Mouse (Mus musculus): ENCODE measurements around the gene Smok2a. TPM values are rescaled to one million over a fixed set of nuclear protein-coding genes. Genes with fewer than 3 reads are reported as not detected.
"Not testable (repeated sequence)": the region's sequence is repeated elsewhere in the genome, so short reads cannot be mapped to it uniquely, and the experiment has no call there.

Smok2a gene
- polyA plus RNA-seq, 1 experiment from 2014 or later: not detected

DNA sequence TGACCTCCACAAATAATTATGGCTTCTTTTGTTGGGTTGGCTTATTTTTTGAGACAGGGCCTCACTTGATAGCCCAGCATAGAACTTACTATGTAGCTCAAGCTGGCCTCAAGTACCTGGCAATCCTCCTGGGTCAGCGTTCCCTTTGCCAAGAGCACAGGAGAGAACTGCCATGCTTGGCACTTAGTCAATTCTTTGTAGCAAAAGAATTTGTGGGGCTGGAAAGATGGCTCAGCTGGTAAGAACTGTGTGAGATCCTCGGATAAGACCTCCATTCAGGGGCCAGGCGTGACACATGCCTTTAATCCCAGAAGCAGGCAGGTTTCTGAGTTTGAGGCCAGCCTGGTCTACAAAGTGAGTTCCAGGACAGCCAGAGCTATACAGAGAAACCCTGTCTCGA, 24.5 kb upstream of the Smok2a start:
- H3K9ac ChIP-seq; H3K27ac ChIP-seq; H3K27me3 ChIP-seq (replicated peaks); H3K4me3 ChIP-seq (replicated peaks); H3K9me3 ChIP-seq; H3K36me3 ChIP-seq; H3K4me2 ChIP-seq; ATAC-seq (ENCODE audit: insufficient read depth, low FRiP score, low read depth); H3K4me1 ChIP-seq: not testable (repeated sequence)
- 62% methylated on average over 4 of the region's 4 CpGs for WGBS

DNA sequence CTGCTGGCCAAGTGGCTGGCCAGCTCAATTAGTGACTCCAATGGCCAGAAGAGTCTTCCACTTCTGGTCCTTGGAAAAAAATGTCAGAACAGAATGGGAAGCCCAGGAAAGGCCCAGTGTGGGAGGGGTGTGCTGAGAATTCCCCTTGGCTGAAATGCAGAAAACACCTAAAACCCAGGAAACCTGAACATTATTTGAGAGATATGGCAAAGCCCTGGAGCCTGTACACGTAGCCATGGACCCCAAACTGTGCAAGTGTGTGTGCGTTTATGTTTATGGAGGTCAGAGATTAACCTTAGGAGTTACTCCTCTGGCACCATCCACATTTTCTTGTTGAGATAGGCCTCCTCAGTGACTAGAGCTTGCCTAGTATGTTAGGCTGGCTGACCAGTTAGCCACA, 22.2 kb upstream of the Smok2a start:
- not testable (repeated sequence) for ATAC-seq (ENCODE audit: insufficient read depth, low FRiP score, low read depth); H3K4me1 ChIP-seq; H3K9me3 ChIP-seq; H3K4me2 ChIP-seq; H3K27me3 ChIP-seq (replicated peaks); H3K4me3 ChIP-seq (replicated peaks); H3K27ac ChIP-seq; H3K9ac ChIP-seq; H3K36me3 ChIP-seq
- WGBS: 88% methylated on average over 2 of the region's 2 CpGs

DNA sequence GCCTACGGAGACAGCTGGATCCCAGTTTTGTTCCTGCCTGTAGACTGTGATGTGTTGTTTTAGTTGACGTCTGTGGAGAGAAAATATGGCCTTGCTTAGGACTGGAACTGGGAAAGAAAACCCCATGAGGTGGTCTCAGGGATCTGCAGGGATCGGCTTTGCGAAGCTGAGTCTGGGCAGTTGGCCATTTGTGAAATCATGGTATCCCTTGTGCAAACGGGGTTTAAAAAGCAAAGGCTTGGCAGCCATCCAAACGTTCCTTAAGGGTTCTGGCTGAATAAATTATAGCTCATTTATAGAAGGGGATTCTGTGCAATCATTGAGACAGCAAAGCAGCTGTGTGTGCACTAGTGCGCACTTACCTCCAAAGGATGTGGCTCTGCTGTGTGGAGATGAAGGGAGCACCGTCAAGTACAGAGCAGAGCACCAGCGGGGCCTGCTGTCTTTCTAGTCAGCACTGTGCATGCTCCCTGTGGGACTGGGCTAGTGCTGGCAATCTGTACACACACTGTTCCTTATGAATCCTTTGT, 21.0 kb upstream of the Smok2a start:
- not testable (repeated sequence) for H3K27me3 ChIP-seq (replicated peaks); H3K9ac ChIP-seq; H3K4me3 ChIP-seq (replicated peaks); H3K4me2 ChIP-seq; H3K4me1 ChIP-seq; H3K9me3 ChIP-seq; H3K27ac ChIP-seq; H3K36me3 ChIP-seq
- 65% methylated on average over 8 of the region's 9 CpGs for WGBS
- peak; percentile 21; the same call in 1 of the 2 replicates for ATAC-seq (ENCODE audit: insufficient read depth, low FRiP score, low read depth)

DNA sequence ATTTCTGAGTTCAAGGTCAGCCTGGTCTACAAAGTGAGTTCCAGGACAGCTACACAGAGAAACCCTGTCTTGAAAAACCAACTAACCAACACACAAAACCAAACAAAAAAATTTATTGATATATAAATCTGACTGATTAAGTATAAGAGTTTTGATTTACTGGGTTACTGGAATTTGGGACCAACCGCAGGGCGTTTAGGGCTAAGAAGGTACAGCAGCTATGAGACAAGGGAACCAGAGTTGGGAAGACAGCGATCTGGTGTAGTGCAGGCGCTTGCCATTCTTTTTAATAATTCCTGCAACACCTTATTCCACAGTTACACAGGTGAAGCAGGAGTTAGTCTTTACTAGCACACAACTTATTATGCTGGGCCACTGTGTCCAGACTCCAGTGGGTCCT, 19.4 kb upstream of the Smok2a start:
- not testable (repeated sequence) for H3K27ac ChIP-seq; H3K9me3 ChIP-seq; H3K4me3 ChIP-seq (replicated peaks); H3K4me2 ChIP-seq; H3K27me3 ChIP-seq (replicated peaks); H3K36me3 ChIP-seq; H3K4me1 ChIP-seq; ATAC-seq (ENCODE audit: insufficient read depth, low FRiP score, low read depth); H3K9ac ChIP-seq
- WGBS: 83% methylated on average over 4 of the region's 4 CpGs

DNA sequence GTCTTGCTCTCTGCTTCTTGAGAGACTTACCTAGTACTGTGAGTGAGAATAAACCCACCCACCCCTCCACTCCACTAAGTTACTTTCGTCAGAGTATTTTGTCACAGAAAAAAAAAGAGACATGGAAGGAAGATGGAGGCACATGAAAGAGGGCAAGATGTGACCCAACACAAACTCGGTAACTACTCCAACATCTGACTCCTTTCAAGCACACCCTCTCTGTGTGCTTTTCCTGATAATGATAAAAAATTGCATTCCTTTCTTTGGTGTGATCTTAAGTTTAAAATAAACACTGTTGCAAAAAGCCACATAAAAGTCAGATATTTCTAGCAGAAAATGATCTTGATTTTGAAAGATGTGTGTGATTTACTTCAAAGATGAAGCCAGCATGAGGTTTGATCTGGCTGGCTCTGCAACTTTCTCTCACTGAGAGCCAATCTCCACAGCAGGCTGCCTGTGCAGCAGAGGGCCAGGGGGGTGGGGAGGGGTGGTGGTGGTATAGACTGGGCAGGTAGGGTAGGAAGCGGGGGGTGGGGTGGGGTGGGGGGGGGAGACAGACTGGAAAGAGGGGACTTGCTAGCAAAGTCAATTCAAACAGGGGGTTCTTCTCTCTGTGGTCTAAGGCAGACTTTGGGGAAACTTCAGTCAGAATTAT, 18.4 kb upstream of the Smok2a start:
- H3K4me1 ChIP-seq; H3K4me2 ChIP-seq; H3K4me3 ChIP-seq (replicated peaks); H3K27me3 ChIP-seq (replicated peaks); H3K27ac ChIP-seq; ATAC-seq (ENCODE audit: insufficient read depth, low FRiP score, low read depth); H3K9ac ChIP-seq; H3K36me3 ChIP-seq: not testable (repeated sequence)
- 61% methylated on average over 2 of the region's 3 CpGs for WGBS
- H3K9me3 ChIP-seq: peaks cover 11% of the 10 kb centered on the region

DNA sequence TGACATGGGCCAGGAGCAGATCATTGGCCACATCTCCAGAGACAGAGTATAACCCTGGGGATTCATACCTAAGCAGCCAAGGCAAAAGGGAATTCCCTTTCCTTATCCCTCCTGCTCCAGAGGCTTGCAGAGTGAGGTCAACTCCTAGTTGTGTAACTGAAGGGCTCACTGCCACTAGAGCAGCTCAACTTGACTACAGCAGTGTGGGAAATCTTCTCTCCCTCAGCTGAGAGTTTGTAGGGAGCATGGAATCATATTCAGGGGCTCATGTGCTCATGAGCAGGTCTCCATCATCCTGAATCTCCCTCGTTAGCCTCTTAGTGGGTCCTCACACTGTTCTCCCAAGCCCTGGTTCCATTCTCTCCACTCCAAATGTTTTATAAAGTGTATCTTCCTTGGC, 15.7 kb upstream of the Smok2a start:
- not testable (repeated sequence) for ATAC-seq (ENCODE audit: insufficient read depth, low FRiP score, low read depth); H3K27me3 ChIP-seq (replicated peaks); H3K4me2 ChIP-seq; H3K9ac ChIP-seq; H3K4me3 ChIP-seq (replicated peaks); H3K36me3 ChIP-seq; H3K27ac ChIP-seq; H3K4me1 ChIP-seq
- H3K9me3 ChIP-seq: peaks cover 13% of the 10 kb centered on the region
- 78% methylated on average over 1 of the region's 1 CpGs for WGBS

DNA sequence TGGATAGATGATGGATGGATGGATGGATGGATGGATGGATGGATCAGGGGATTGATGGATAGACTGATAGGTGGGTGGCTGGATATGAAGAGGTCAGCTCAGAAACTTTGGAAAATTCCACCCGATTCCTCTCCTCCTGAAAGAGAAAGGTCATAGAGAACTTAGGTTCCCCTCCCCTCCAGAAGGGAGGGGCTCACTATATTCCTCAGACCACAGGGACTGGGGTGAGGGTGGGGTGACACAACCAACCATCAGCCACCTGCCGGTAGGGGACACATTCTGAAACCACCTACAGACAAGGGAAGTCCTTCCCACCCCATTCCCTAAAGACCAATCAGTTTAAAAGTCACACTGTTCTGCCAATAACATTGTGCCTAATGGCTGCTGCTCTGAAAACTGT, 14.5 kb upstream of the Smok2a start:
- Histone ChIP-seq H3K27me3 (replicated peaks) (no peaks in the 10 kb centered on the region), H3K9me3 (peaks cover 13% of the 10 kb centered on the region), H3K4me1 (no peaks in the 10 kb centered on the region), H3K36me3 (no peaks in the 10 kb centered on the region), H3K27ac (no peak overlapping the region), H3K9ac (no peak overlapping the region), H3K4me3 (replicated peaks) (no peak overlapping the region), H3K4me2 (no peak overlapping the region)
- WGBS: 86% methylated on average over 2 of the region's 2 CpGs
- ATAC-seq (ENCODE audit: insufficient read depth, low FRiP score, low read depth): peak; percentile 13; the same call in 1 of the 2 replicates

DNA sequence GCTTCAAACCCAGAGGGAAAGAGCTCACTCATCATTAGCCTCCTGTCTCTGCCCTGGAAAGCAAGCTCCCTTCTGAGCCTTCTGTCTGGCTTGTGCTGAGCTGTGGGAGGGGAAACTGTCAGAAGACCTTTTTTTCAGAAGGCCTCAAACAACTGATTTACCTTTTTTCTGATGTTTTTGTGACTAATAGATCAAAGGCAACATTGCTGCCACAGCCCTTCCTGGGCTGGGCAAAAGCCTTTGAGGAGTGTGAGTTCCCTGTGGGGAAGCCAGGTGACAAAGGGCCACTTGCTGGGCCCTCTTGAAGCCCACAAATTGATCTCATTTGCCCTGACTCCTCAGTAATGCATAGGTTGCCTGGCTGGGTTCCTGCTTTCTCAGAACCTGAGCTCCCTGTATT, 12.5 kb upstream of the Smok2a start:
- H3K4me3 ChIP-seq (replicated peaks); H3K9ac ChIP-seq; H3K36me3 ChIP-seq; H3K27me3 ChIP-seq (replicated peaks); H3K27ac ChIP-seq; ATAC-seq (ENCODE audit: insufficient read depth, low FRiP score, low read depth); H3K4me2 ChIP-seq; H3K4me1 ChIP-seq: not testable (repeated sequence)
- peaks cover 22% of the 10 kb centered on the region for H3K9me3 ChIP-seq

DNA sequence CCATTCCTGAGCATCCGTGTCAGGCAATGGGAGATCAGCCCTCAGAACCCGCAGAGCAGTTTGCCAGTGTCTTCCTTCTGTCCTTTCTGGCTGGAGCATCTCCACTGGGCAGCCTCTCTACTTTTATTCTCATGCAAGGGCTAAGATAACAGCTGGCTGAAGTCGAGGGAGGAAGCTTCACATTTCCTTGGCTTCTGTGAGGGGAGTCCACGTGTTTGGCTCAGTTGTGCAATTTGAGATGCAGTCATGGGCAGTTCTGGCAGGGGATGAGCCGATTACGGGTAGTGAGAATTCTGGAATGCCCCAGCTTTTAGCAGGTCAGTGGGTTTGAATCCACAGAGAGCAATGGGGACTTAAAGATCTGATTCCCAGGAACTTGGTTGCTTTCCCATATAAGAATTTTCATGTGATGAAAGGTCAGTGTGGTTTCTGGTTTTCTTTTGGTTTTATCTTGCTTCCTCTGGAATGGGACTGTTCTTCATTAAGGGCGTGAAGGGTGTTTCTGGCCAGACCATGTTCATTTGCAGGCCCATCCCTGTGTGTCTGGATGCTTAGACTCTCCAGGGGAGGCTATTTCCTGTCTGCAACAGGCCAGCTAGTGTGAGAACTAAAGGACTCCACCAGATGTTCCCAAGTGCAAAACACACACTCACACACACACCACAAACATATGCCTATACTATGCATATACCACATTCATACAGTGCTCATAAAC, 8.7 kb upstream of the Smok2a start:
- Histone ChIP-seq H3K4me3 (replicated peaks) (no peak overlapping the region), H3K27me3 (replicated peaks) (no peaks in the 10 kb centered on the region), H3K4me2 (no peak overlapping the region), H3K9me3 (peaks cover 27% of the 10 kb centered on the region), H3K9ac (no peak overlapping the region), H3K4me1 (no peaks in the 10 kb centered on the region), H3K27ac (no peak overlapping the region), H3K36me3 (no peaks in the 10 kb centered on the region)
- WGBS: 66% methylated on average over 7 of the region's 7 CpGs
- ATAC-seq (ENCODE audit: insufficient read depth, low FRiP score, low read depth): no peak

DNA sequence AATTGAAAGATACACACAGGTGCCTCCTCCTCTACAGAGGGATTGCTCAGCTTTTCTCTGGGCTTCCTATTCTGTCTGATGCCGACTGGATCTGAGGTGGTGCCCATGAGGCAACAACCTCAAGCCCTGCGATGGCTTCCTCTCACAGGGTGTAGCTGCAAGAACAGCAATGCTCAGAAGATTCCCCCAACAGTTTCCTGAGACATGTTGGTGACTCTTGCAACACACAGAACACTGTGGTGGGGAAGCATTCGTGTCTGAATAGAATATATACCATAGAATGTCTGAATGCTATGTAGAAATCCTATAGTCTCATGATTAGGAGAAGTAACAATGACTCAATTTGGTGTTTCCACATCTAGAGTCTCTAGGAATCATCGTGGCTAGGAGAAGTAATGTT, 6.8 kb upstream of the Smok2a start:
- WGBS: 62% methylated on average over 4 of the region's 4 CpGs
- Histone ChIP-seq H3K36me3 (no peaks in the 10 kb centered on the region), H3K27ac (no peak overlapping the region), H3K9ac (no peak overlapping the region), H3K4me2 (no peak overlapping the region), H3K9me3 (peaks cover 39% of the 10 kb centered on the region), H3K4me1 (no peaks in the 10 kb centered on the region), H3K27me3 (replicated peaks) (no peaks in the 10 kb centered on the region), H3K4me3 (replicated peaks) (no peak overlapping the region)
- ATAC-seq (ENCODE audit: insufficient read depth, low FRiP score, low read depth): no peak

DNA sequence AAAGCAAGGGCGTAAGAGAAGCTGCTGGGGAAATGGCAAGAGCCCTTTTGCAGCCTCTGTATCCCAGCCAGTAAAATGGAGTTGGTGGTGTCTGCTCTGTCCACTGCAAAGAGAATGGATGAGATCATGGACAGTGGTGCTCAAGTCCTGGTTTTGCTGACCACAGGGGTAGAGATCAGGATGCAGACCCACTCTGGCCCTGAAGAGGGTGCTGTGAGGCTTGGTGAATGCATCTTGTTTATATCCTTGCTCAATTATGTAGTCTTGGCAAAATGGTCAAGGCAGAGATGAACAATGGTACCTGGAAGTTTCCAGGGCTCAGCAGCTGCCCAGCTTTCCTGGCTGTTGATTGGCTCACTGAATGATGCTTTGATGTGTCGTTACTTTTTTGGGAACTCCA, 5.4 kb upstream of the Smok2a start:
- ATAC-seq (ENCODE audit: insufficient read depth, low FRiP score, low read depth): no peak
- Histone ChIP-seq H3K4me2 (no peak overlapping the region), H3K36me3 (no peaks in the 10 kb centered on the region), H3K9me3 (peaks cover 37% of the 10 kb centered on the region), H3K9ac (no peak overlapping the region), H3K27ac (no peak overlapping the region), H3K27me3 (replicated peaks) (no peaks in the 10 kb centered on the region), H3K4me3 (replicated peaks) (no peak overlapping the region), H3K4me1 (no peaks in the 10 kb centered on the region)
- 84% methylated on average over 2 of the region's 2 CpGs for WGBS

DNA sequence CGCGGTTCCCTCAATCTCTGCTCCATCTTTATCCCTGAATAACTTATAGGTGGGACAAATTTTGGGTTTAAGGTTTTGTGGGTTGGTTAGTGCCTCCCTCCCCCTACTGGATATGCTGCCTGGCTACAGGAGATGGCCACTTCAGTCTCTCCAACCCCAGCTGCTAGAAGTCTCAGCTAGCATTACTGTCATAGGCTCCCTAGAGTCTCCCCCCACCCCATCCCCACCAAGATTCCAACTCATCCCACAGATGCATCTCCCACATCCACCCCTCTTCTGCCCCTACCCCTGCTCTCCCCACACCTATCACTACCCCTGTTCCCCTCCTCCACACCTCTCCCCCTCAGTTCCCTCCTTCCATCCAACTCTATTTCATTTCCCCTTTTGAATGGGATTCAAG, 933 bp downstream of the Smok2a start:
- H3K4me1 ChIP-seq; H3K4me2 ChIP-seq; H3K36me3 ChIP-seq; H3K9ac ChIP-seq; H3K27ac ChIP-seq; H3K27me3 ChIP-seq (replicated peaks); ATAC-seq (ENCODE audit: insufficient read depth, low FRiP score, low read depth); H3K4me3 ChIP-seq (replicated peaks): not testable (repeated sequence)
- WGBS: 85% methylated on average over 2 of the region's 2 CpGs
- H3K9me3 ChIP-seq: peaks cover 34% of the 10 kb centered on the region

All from stomach, embryonic 15.5 days (tissue).